Mouse (Mus musculus) myocyte (in vitro differentiated cells): ENCODE results near the gene Btbd6.

Source experiments
- CEBPB ChIP-seq: IDR thresholded peaks from 2 replicates; pipeline ENCODE4 v1.6.1; 2011; ENCODE audit warnings: mild to moderate bottlenecking, moderate library complexity; ENCODE audit not compliant: poor library complexity, insufficient read depth, severe bottlenecking
- E2F4 ChIP-seq: IDR thresholded peaks from one replicate; pipeline ENCODE4 v1.6.1; 2011; ENCODE audit warnings: mild to moderate bottlenecking, control low read depth, moderate library complexity; ENCODE audit not compliant: insufficient read depth
- MAX ChIP-seq: IDR thresholded peaks from one replicate; pipeline ENCODE4 v1.6.1; 2011; ENCODE audit warnings: low read depth, mild to moderate bottlenecking, control low read depth
- MYOG ChIP-seq, 3 experiments: IDR thresholded peaks; one replicate each; pipeline ENCODE4 v1.6.1; 2011; ENCODE audit warnings: control low read depth in 2 of 3, low read depth in 2 of 3, mild to moderate bottlenecking in 2 of 3; ENCODE audit not compliant: insufficient read length in 2 of 3, control insufficient read depth in 1 of 3, insufficient read depth in 1 of 3
- POLR2A ChIP-seq: IDR thresholded peaks from one replicate; pipeline ENCODE4 v1.6.1; 2011; ENCODE audit warnings: low read depth, mild to moderate bottlenecking, control low read depth, moderate library complexity; ENCODE audit not compliant: insufficient read length
- TCF3 ChIP-seq: IDR thresholded peaks from one replicate; pipeline ENCODE4 v1.6.1; 2011; ENCODE audit warnings: low read depth, control low read depth; ENCODE audit not compliant: insufficient read length

DNA sequence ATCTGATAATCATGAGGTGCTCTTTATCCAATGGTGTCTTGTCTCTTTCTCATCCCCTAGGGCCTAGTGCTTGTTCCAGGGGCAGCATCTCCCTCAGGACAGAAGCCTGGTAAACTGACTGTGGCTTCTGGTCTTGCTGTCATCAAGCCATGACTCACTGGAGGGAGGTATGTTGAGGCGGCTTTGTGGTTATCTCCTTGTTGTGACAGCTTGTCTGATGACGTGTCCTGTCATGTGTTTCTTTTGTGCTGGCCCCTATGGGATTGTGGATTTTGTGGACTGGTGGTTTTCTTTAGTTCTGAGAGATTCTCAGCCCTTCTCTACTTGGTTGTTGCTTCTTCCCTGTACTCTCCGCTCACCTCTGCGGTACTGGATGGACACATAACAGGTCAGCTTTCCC is 46.8 kb downstream of the Btbd6 start:
- peak; percentile 67 for TF ChIP-seq MAX
- no peak for TF ChIP-seq POLR2A
- TF ChIP-seq CEBPB: peak; percentile 38; the same call in 1 of the 2 replicates
- TF ChIP-seq MYOG (IDR thresholded peaks at IDR 0.05; ENCODE audit: control insufficient read depth in 1 of 3, insufficient read depth in 1 of 3, insufficient read length in 2 of 3, low read depth in 2 of 3): peak in 1 of 3 experiments; percentile 64
- no peak for TF ChIP-seq E2F4
- peak; percentile 79 for TF ChIP-seq TCF3
